Mouse (Mus musculus) embryonic facial prominence, embryonic 14.5 days (tissue): ENCODE measurements at regions not wholly inside any gene's neighbourhood (a gene's known extent, or its start where the extent isn't known, plus 50 kb on each side); places are given as distances from the start of the nearest gene placed in this dataset.

Experiments used
- ATAC-seq: fragments of 200-750 bp; cut with Nextera tagmentation; 2 replicates; pipeline ENCODE4 v1.8.0; 2017; ENCODE audit warnings: low read depth, moderate number of reproducible peaks, moderate TSS enrichment
- DNase-seq: peaks from one replicate; pipeline ENCODE4 v3.0.0-alpha.2; 2015; ENCODE audit warnings: low spot score
- H3K27ac ChIP-seq: fragments of 300-500 bp; sonication (generic); replicated peaks from 2 replicates; pipeline ENCODE4 v1.5.1; 2014; ENCODE audit warnings: low read depth, mild to moderate bottlenecking, low read length, moderate library complexity
- H3K27me3 ChIP-seq: fragments of 300-500 bp; sonication (generic); replicated peaks from 2 replicates; pipeline ENCODE4 v1.6.1; 2014; ENCODE audit warnings: low read length; ENCODE audit not compliant: control insufficient read depth, insufficient read depth
- H3K36me3 ChIP-seq: fragments of 300-500 bp; sonication (generic); 2 replicates; pipeline ENCODE4 v1.6.1; 2014; ENCODE audit warnings: low read length, mixed read lengths; ENCODE audit not compliant: control insufficient read depth, insufficient read depth
- H3K4me1 ChIP-seq: fragments of 300-500 bp; sonication (generic); 2 replicates; pipeline ENCODE4 v1.6.1; 2014; ENCODE audit warnings: antibody characterized with exemption, low read length; ENCODE audit not compliant: control insufficient read depth, insufficient read depth
- H3K4me2 ChIP-seq: fragments of 300-500 bp; sonication (generic); 2 replicates; pipeline ENCODE4 v1.6.1; 2014; ENCODE audit warnings: low read depth, mild to moderate bottlenecking, low read length, moderate library complexity, mixed read lengths
- H3K4me3 ChIP-seq: fragments of 300-500 bp; sonication (generic); 2 replicates; pipeline ENCODE4 v1.5.1; 2014; ENCODE audit warnings: low read depth, mild to moderate bottlenecking, low read length
- H3K9ac ChIP-seq: fragments of 300-500 bp; sonication (generic); 2 replicates; pipeline ENCODE4 v1.6.1; 2014; ENCODE audit warnings: low read depth, mild to moderate bottlenecking, low read length, moderate library complexity, mixed read lengths
- H3K9me3 ChIP-seq: fragments of 300-500 bp; sonication (generic); 2 replicates; pipeline ENCODE4 v1.6.1; 2016; ENCODE audit warnings: low read length; ENCODE audit not compliant: control insufficient read depth
- WGBS: fragments of 180-500 bp; shearing (Covaris S2); extraction: QIAGEN DNeasy Blood & Tissue Kit; methylation state at CpG from one replicate; pipeline ENCODE4 v1.1.7; 2014; 5-methylcytosine and 5-hydroxymethylcytosine counted together

GRCm38 (mm10) chr14:106314079-106314551, 208.1 kb downstream of the Trim52 start:
- Histone ChIP-seq H3K27me3 (no peaks in the 10 kb centered on the region), H3K27ac (peak overlapping the region; percentile 33; the same call in 1 of the 2 replicates), H3K4me3 (no peak overlapping the region), H3K9me3 (no peaks in the 10 kb centered on the region), H3K4me1 (peaks cover 8% of the 10 kb centered on the region), H3K4me2 (peak overlapping the region; percentile 0; the same call in 1 of the 2 replicates), H3K9ac (no peak overlapping the region), H3K36me3 (no peaks in the 10 kb centered on the region)
- peak; percentile 82 for DNase-seq
- WGBS, result 30% methylated on average over 9 of the region's 9 CpGs
- ATAC-seq, result peak; percentile 70

- Histone ChIP-seq H3K4me2 (no peak overlapping the region), H3K9me3 (no peaks in the 10 kb centered on the region)
Observed at GRCm38 (mm10) chr14:106318767-106319166, 212.8 kb downstream of the Trim52 start.

GRCm38 (mm10) chr14:106327653-106328283, 221.8 kb downstream of the Trim52 start:
- DNase-seq, result peak; percentile 4
- no peak overlapping the region for H3K4me3 ChIP-seq
- 53% methylated on average over 8 of the region's 8 CpGs for WGBS

More at GRCm38 (mm10) chr14:106318767-106319166, 212.8 kb downstream of the Trim52 start:
- H3K4me1 ChIP-seq, result peaks cover 5% of the 10 kb centered on the region; the same call in 1 of the 2 replicates
- ATAC-seq (no peak), DNase-seq (no peak)
- no peak overlapping the region for H3K4me3 ChIP-seq
- whole genome bisulfite sequencing, result 30% methylated on average over 5 of the region's 5 CpGs
- H3K36me3 ChIP-seq, result no peaks in the 10 kb centered on the region
- H3K27me3 ChIP-seq, result no peaks in the 10 kb centered on the region
- no peak overlapping the region for H3K27ac ChIP-seq
- no peak overlapping the region for H3K9ac ChIP-seq

GRCm38 (mm10) chr14:106364767-106365623, 259.0 kb downstream of the Trim52 start:
- Histone ChIP-seq H3K27ac (peak overlapping the region; percentile 44), H3K4me2 (peak overlapping the region; percentile 31), H3K27me3 (no peaks in the 10 kb centered on the region), H3K36me3 (no peaks in the 10 kb centered on the region), H3K9ac (no peak overlapping the region), H3K4me1 (peaks cover 11% of the 10 kb centered on the region; the same call in 1 of the 2 replicates), H3K9me3 (peaks cover 4% of the 10 kb centered on the region; the same call in 1 of the 2 replicates), H3K4me3 (no peak overlapping the region; the same call in 1 of the 2 replicates)
- DNase-seq (peak; percentile 88), ATAC-seq (peak; percentile 67; the same call in 1 of the 2 replicates)
- 25% methylated on average over 8 of the region's 8 CpGs for WGBS

More at GRCm38 (mm10) chr14:106327653-106328283, 221.8 kb downstream of the Trim52 start:
- Histone ChIP-seq H3K27me3 (no peaks in the 10 kb centered on the region), H3K9me3 (no peaks in the 10 kb centered on the region), H3K27ac (no peak overlapping the region), H3K36me3 (no peaks in the 10 kb centered on the region), H3K4me2 (no peak overlapping the region), H3K4me1 (no peaks in the 10 kb centered on the region), H3K9ac (no peak overlapping the region)
- ATAC-seq, result no peak

- no peaks in the 10 kb centered on the region for H3K27me3 ChIP-seq
- H3K9ac ChIP-seq, result no peak overlapping the region
- H3K4me2 ChIP-seq, result no peak overlapping the region
- DNase-seq (peak; percentile 59), ATAC-seq (no peak; the same call in 1 of the 2 replicates)
- 24% methylated on average over 3 of the region's 3 CpGs for WGBS
- H3K4me1 ChIP-seq, result peaks cover 11% of the 10 kb centered on the region; the same call in 1 of the 2 replicates
- no peaks in the 10 kb centered on the region for H3K36me3 ChIP-seq
- no peaks in the 10 kb centered on the region for H3K9me3 ChIP-seq
- no peak overlapping the region; the same call in 1 of the 2 replicates for H3K27ac ChIP-seq
- no peak overlapping the region for H3K4me3 ChIP-seq
Observed at GRCm38 (mm10) chr14:106365624-106366118, 259.7 kb downstream of the Trim52 start.

- Histone ChIP-seq H3K27ac (no peak overlapping the region), H3K4me3 (no peak overlapping the region), H3K4me2 (no peak overlapping the region), H3K27me3 (no peaks in the 10 kb centered on the region), H3K36me3 (no peaks in the 10 kb centered on the region), H3K4me1 (no peaks in the 10 kb centered on the region), H3K9me3 (no peaks in the 10 kb centered on the region), H3K9ac (no peak overlapping the region)
- ATAC-seq (no peak), DNase-seq (no peak)
- WGBS, result 55% methylated on average over 1 of the region's 1 CpGs
Observed at GRCm38 (mm10) chr14:106373451-106373850, 267.5 kb downstream of the Trim52 start.

- ATAC-seq (no peak), DNase-seq (no peak)
- Histone ChIP-seq H3K4me1 (no peaks in the 10 kb centered on the region), H3K36me3 (no peaks in the 10 kb centered on the region), H3K4me3 (no peak overlapping the region), H3K27ac (no peak overlapping the region), H3K4me2 (no peak overlapping the region), H3K9me3 (no peaks in the 10 kb centered on the region), H3K9ac (no peak overlapping the region), H3K27me3 (no peaks in the 10 kb centered on the region)
- 78% methylated on average over 4 of the region's 4 CpGs for WGBS
Observed at GRCm38 (mm10) chr14:106379645-106380044, 273.6 kb downstream of the Trim52 start.

- Histone ChIP-seq H3K4me3 (no peak overlapping the region), H3K27me3 (no peaks in the 10 kb centered on the region), H3K4me1 (no peaks in the 10 kb centered on the region), H3K9me3 (no peaks in the 10 kb centered on the region), H3K27ac (no peak overlapping the region), H3K4me2 (no peak overlapping the region), H3K36me3 (no peaks in the 10 kb centered on the region), H3K9ac (no peak overlapping the region)
- no peak for ATAC-seq
- WGBS, result 76% methylated on average over 3 of the region's 3 CpGs
- DNase-seq, result no peak
Observed at GRCm38 (mm10) chr14:106387671-106388070, 281.7 kb downstream of the Trim52 start.
